Mouse (Mus musculus) heart, embryonic 16.5 days (tissue): ENCODE measurements around the gene Scg3. TPM values are rescaled to one million over a fixed set of nuclear protein-coding genes. Genes with fewer than 3 reads are reported as not detected.

ENCODE experiments used
- ATAC-seq: fragments of 200-750 bp; cut with Nextera tagmentation; replicated peaks from 2 replicates; pipeline ENCODE4 v1.8.0; 2017; ENCODE audit warnings: moderate number of reproducible peaks; ENCODE audit not compliant: insufficient read depth, low FRiP score; ENCODE audit errors: extremely low read depth
- H3K27ac ChIP-seq: fragments of 300-500 bp; sonication (generic); 2 replicates; pipeline ENCODE4 v1.5.1; 2014; ENCODE audit warnings: mild to moderate bottlenecking, low read length, control low read depth, moderate library complexity
- H3K27me3 ChIP-seq: fragments of 300-500 bp; sonication (generic); 2 replicates; pipeline ENCODE4 v1.6.1; 2014; ENCODE audit warnings: low read length, mixed read lengths; ENCODE audit not compliant: control insufficient read depth, insufficient read depth
- H3K36me3 ChIP-seq: fragments of 300-500 bp; sonication (generic); 2 replicates; pipeline ENCODE4 v1.6.1; 2014; ENCODE audit not compliant: control insufficient read depth, insufficient read depth
- H3K4me1 ChIP-seq: fragments of 300-500 bp; sonication (generic); 2 replicates; pipeline ENCODE4 v1.6.1; 2014; ENCODE audit warnings: low read length, mixed read lengths; ENCODE audit not compliant: control insufficient read depth, insufficient read depth
- H3K4me2 ChIP-seq: fragments of 300-500 bp; sonication (generic); 2 replicates; pipeline ENCODE4 v1.6.1; 2014; ENCODE audit warnings: low read depth, mild to moderate bottlenecking, control low read depth, low read length
- H3K4me3 ChIP-seq: fragments of 300-500 bp; sonication (generic); 2 replicates; pipeline ENCODE4 v1.5.1; 2014; ENCODE audit warnings: mild to moderate bottlenecking, control low read depth, low read length
- H3K9ac ChIP-seq: fragments of 300-500 bp; sonication (generic); 2 replicates; pipeline ENCODE4 v1.6.1; 2014; ENCODE audit warnings: low read length, control low read depth
- H3K9me3 ChIP-seq: fragments of 300-500 bp; sonication (generic); replicated peaks from 2 replicates; pipeline ENCODE4 v1.6.1; 2016; ENCODE audit warnings: low read length; ENCODE audit not compliant: control insufficient read depth
- WGBS: fragments of 180-500 bp; shearing (Covaris S2); extraction: QIAGEN DNeasy Blood & Tissue Kit; methylation state at CpG from one replicate; pipeline ENCODE4 v1.1.7; 2014; 5-methylcytosine and 5-hydroxymethylcytosine counted together
- polyA plus RNA-seq: library from polyadenylated mRNA; unstranded; fragments of >200 nt; fragmentation: Nextera tagmentation; extraction: Ambion mirVana; gene quantifications from 2 replicates; pipeline ENCODE4 v1.2.1, GENCODE M21; 2015

Scg3 gene
- polyA plus RNA-seq, 1 experiment from 2014 or later: 0.41 TPM

DNA sequence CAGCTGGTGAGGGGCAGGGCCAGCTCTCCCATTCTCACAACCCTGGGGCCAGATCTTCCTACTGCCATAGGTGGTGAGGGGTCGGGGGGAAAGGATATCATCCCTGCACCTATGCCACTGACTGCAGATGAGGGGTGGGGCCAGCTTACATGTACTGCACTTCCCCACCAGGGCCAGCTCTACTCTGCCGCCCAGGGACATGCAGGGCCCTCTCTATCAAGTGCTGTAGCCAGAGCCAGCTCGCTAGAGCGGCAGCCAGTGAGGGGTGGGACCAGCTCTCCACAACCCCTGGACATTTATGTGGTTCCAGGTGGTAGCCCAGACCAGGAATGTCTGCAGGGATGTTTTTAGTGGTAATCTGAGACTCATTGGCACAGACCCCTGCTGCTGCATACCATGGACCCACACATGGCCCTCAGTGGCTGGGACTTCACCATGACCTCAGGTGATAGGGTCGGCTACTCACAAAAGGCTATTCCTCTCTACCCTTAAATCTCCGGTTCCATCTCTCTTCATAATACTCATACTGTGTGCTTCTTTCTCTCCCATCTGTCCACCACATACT lies 64.9 kb downstream of the Scg3 start:
- H3K9me3 ChIP-seq: no peaks in the 10 kb centered on the region
- H3K27me3 ChIP-seq: no peaks in the 10 kb centered on the region
- H3K4me1 ChIP-seq: no peaks in the 10 kb centered on the region
- H3K36me3 ChIP-seq: no peaks in the 10 kb centered on the region
- no peak overlapping the region for H3K4me3 ChIP-seq
- H3K9ac ChIP-seq: no peak overlapping the region
- ATAC-seq: no peak
- 74% methylated on average over 6 of the region's 6 CpGs for WGBS
- H3K4me2 ChIP-seq: no peak overlapping the region
- H3K27ac ChIP-seq: no peak overlapping the region

DNA sequence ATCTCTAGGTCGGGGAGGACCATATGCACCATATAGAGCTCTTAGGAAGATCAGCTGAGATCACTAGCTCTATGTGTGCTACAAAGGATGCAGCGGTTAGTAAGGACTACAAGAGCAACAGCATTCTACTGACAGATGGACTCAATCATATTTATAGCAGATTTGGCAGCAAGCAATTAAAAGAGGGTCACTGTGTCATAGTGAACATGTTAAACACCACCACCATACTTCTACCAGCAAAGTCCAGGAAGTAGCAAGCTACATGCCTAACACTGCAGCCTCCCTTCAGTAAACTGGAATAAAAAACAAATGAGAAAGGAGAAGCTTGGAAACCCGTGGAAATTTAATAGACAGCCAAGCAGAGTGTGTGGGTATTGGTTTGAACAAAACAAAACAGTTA lies 67.3 kb downstream of the Scg3 start:
- no peak overlapping the region for H3K4me2 ChIP-seq
- H3K4me1 ChIP-seq: no peaks in the 10 kb centered on the region
- no peaks in the 10 kb centered on the region for H3K9me3 ChIP-seq
- H3K27ac ChIP-seq: no peak overlapping the region
- H3K4me3 ChIP-seq: no peak overlapping the region
- H3K9ac ChIP-seq: no peak overlapping the region
- 0 out of 2 replicates have a peak, but pooled peaks cover 3% of the 10 kb centered on the region for H3K27me3 ChIP-seq
- 66% methylated on average over 3 of the region's 3 CpGs for WGBS
- ATAC-seq: no peak
- no peaks in the 10 kb centered on the region for H3K36me3 ChIP-seq

DNA sequence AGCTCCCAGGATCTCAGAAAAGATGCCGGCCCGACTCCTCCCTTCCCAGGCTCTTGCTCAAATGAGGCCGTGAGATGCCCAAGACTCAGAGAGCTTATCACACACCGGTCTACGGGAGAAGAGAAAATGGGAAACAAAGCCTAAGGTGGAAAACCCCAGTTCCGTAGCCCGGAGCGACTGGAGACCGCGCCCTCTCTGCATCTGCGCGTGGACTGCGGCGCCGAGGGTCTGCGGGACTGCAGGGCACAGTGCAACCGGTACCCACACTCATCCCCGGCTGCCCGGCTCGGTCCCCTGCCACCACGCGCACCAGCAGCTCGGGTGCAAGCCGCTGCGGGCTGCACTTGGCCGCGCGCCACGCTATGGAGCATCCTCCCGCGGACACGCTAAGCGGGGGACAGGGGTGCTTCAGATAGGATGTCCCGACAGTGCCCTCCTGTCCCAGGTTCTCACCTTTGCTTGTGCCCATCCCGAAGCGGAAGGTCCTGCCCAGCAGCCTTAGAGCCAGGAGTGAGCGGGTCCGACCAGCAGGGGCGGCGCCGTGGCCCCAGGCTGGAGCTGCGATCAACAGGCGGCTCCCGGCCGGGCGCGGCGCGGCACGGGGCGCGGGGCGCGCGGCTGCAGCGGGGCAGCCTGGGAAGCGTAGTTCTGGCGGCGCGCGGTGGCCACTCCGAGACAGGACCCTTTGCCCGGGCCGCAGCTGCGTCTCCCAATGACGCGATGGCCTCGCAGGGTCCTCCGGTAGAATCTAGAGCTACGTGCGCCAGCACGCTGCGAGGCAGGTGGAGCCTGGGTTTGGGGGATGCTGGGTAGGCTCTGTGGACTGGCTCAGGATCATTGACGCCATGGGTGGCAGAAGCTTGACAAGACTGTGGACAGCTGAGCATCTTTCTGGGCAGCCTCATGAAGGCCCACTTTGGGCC lies 73.0 kb downstream of the Scg3 start, which contains the start of gene Tmod2:
Tmod2 (minus strand) TSS at position 755 of the 923 bp plus-strand sequence.
- under 1% methylated on average over 74 of the region's 74 CpGs for whole genome bisulfite sequencing
- Histone ChIP-seq H3K9me3 (no peaks in the 10 kb centered on the region), H3K27me3 (peaks cover 5% of the 10 kb centered on the region; the same call in 1 of the 2 replicates), H3K36me3 (no peaks in the 10 kb centered on the region), H3K4me2 (peak within 1 kb of the TSS; percentile 96), H3K9ac (peak within 1 kb of the TSS; percentile 67), H3K4me3 (peak within 1 kb of the TSS; percentile 74), H3K4me1 (no peaks in the 10 kb centered on the region), H3K27ac (no peak within 1 kb of the TSS)
- peak; percentile 86 for ATAC-seq

DNA sequence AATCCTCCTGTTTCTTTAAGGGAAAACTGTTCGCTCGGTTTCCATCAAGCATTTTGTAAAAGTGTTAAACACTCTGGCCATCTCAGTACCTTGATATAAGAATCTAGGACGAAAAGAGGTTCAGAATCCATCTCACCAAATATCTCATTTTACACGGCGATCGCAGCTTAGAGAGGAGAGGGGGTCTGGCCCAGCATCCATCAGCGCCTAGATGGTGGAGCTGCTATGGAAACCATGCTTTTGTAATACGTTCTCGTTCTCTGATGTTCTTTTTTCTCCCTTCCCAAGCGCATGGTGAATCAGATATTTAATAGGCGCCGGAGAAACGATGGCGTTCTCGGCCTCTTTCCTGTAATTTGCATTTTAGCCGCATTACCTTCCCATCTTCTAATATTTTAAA lies 73.9 kb downstream of the Scg3 start:
- peaks cover 5% of the 10 kb centered on the region; the same call in 1 of the 2 replicates for H3K27me3 ChIP-seq
- H3K9ac ChIP-seq: no peak overlapping the region
- whole genome bisulfite sequencing: 23% methylated on average over 16 of the region's 16 CpGs
- H3K9me3 ChIP-seq: no peaks in the 10 kb centered on the region
- no peaks in the 10 kb centered on the region for H3K4me1 ChIP-seq
- no peaks in the 10 kb centered on the region for H3K36me3 ChIP-seq
- ATAC-seq: no peak
- H3K4me3 ChIP-seq: peak overlapping the region; percentile 74; the same call in 1 of the 2 replicates
- H3K4me2 ChIP-seq: peak overlapping the region; percentile 96
- no peak overlapping the region for H3K27ac ChIP-seq

DNA sequence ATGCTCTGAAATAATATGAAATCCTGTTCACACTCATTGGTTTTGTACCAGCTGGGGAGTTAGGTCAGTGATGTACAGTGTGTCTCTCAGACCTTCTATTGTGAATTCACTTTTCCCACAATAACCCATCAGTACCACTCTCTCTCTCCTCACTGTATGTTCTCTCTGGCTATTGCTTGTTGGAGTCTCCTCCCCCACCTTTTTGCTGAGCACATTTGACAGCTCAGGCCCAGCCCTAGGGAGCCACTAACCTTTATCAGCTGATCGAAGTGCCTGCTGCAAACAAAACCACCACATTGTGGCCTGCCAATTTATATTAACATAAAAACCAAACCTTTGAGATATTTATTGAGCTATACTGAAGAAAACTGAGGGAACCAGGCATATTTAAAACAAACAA lies 74.4 kb downstream of the Scg3 start:
- H3K27ac ChIP-seq: no peak overlapping the region
- H3K4me3 ChIP-seq: no peak overlapping the region
- no peak overlapping the region for H3K9ac ChIP-seq
- no peaks in the 10 kb centered on the region for H3K9me3 ChIP-seq
- H3K4me1 ChIP-seq: no peaks in the 10 kb centered on the region
- H3K36me3 ChIP-seq: no peaks in the 10 kb centered on the region
- H3K4me2 ChIP-seq: no peak overlapping the region
- 50% methylated on average over 1 of the region's 1 CpGs for WGBS
- peaks cover 5% of the 10 kb centered on the region; the same call in 1 of the 2 replicates for H3K27me3 ChIP-seq
- no peak for ATAC-seq

DNA sequence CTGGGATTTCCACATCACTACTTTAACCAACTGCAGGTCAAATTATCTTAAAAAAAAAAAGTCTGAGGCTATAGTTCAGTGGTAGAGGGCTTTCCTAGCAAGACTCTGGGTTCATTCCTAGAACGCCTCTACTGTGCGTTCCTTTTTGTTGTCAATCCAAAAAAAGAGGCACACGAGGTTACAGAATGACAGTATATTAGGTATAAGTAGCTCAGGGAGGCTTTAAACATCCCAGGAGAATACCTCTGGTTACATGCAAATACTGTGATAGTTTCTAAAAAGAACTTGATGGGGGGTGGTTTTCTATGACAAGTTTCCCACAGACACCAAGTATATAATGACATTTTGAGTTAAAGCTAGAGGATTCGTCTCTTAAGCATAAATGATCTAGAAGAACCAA lies 76.4 kb downstream of the Scg3 start:
- WGBS: 83% methylated on average over 4 of the region's 4 CpGs
- ATAC-seq: no peak

DNA sequence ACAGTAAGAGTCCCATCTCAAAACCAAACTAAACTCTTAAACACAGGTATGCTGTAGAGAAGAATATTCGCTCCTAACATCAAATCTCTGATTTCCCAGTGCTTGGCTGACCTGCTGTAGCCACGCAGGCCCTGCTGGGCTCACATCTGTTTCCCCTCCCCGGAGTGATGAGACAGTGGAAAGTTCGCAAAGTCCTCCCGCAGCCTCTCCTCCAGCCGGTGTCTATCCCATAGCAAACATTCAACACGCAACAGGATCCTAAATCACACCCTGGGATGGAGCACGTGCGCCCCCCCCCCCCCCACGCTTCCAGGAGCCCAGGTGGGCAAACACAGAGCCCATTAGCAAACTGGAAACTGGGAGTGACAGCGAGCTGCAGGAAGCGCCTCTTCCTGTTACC lies 82.3 kb downstream of the Scg3 start:
- WGBS: 38% methylated on average over 12 of the region's 12 CpGs
- Histone ChIP-seq H3K36me3 (no peaks in the 10 kb centered on the region), H3K27me3 (no peaks in the 10 kb centered on the region), H3K27ac (0 out of 2 replicates have a peak overlapping the region, but pooled peaks have one; percentile 11), H3K4me3 (no peak overlapping the region), H3K4me2 (peak overlapping the region; percentile 36; the same call in 1 of the 2 replicates), H3K9ac (no peak overlapping the region), H3K4me1 (peaks cover 12% of the 10 kb centered on the region; the same call in 1 of the 2 replicates), H3K9me3 (no peaks in the 10 kb centered on the region)
- ATAC-seq: 0 out of 2 replicates have a peak, but pooled peaks have one; percentile 32

More for the DNA sequence above, 76.4 kb downstream of the Scg3 start:
- Histone ChIP-seq H3K27me3 (peaks cover 5% of the 10 kb centered on the region; the same call in 1 of the 2 replicates), H3K4me3 (no peak overlapping the region), H3K4me1 (no peaks in the 10 kb centered on the region), H3K36me3 (no peaks in the 10 kb centered on the region), H3K9me3 (no peaks in the 10 kb centered on the region), H3K4me2 (no peak overlapping the region), H3K9ac (no peak overlapping the region), H3K27ac (no peak overlapping the region)

DNA sequence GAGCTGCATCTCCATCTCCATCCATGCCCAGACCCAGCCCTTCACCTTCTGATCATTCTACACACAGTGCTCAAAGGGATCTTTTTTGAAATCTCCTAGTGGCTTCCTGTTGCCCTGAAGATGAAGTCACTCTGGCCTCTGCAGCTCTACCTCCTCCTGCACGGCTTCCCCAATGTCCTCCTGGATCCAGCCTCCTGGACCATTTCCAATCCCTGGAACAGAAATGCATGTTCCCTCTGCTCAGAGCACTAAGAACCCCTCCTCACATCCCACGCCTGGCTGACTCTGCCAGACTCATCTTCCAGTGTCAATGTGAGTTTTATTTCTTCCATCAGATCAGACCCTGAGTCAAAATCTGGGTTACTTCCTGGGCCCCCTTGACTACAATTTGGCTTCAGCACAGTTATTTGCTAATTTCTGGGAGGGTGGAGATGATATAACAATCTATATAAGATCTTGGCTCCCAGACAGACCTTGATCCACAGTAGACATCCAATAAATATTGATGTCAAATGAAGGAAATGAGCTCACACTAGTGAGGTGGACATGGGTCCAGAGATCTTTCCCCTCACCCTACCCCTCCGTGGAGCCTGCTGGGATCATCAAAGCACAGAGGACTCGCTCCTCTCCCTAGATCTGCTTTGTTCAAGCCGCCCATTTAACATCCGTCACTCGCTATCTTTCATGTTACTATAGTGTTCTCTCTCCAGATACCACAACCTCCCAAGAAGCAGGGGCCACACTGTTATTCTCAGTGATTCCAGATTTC lies 83.5 kb downstream of the Scg3 start:
- peaks cover 12% of the 10 kb centered on the region; the same call in 1 of the 2 replicates for H3K4me1 ChIP-seq
- no peak overlapping the region for H3K4me2 ChIP-seq
- no peak overlapping the region for H3K4me3 ChIP-seq
- no peak for ATAC-seq
- WGBS: 66% methylated on average over 7 of the region's 7 CpGs
- H3K36me3 ChIP-seq: no peaks in the 10 kb centered on the region
- no peak overlapping the region for H3K27ac ChIP-seq
- no peak overlapping the region for H3K9ac ChIP-seq
- no peaks in the 10 kb centered on the region for H3K27me3 ChIP-seq
- no peaks in the 10 kb centered on the region for H3K9me3 ChIP-seq
